Mouse (Mus musculus): ENCODE results near the gene Mcoln2. TPM values are rescaled to one million over a fixed set of nuclear protein-coding genes. Genes with fewer than 3 reads are reported as not detected.

Mcoln2 gene
- total and polyA plus RNA-seq, 3 experiments = 31.0 to 34.9 (median 32.0) TPM

DNA sequence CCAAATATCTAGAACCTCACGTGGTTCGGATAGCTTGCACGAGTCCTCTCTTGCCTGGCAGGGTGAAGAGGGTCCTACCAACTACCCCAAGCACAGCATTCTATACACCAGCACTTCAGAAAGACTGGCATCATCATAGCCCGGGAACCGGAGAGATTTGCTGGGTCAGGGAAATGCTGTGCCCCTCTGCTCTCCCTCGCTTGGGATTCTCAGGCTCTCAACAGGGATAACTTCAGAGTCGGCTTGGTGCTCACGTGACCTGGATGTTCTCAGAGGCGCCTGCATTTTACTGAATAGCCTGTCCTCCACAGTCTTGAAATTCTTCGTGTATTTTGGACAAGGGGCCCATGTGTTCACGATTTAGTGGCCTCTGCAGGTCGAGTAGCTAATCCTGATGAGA, 48.2 kb downstream of the Mcoln2 start:
- no peak overlapping the region for H3K27ac ChIP-seq (ENCODE audit: insufficient read depth, low read depth)
- H3K27me3 ChIP-seq (replicated peaks) = no peaks in the 10 kb centered on the region
- DNase-seq (ENCODE audit: extremely low read depth) = no peak
- dilution Hi-C loops (cut with MboI; ENCODE audit: extremely low pct_ligation_motif_present, extremely low pct_unique_long_range_greater_than_20kb, low sequenced_read_pairs) (loop anchor here (25.0 kb wide), 1 partner anchor 90 kb away; no protein-coding TSS in a partner anchor), in situ Hi-C loops (cut with MboI; ENCODE audit: low pct_ligation_motif_present, low pct_unique_long_range_greater_than_20kb, low sequenced_read_pairs) (loop anchor here (25.0 kb wide), 1 partner anchor 740 kb away; no protein-coding TSS in a partner anchor)
- no peak overlapping the region for H3K4me2 ChIP-seq (ENCODE audit: insufficient read depth, low read depth, poor library complexity, severe bottlenecking)
- TF ChIP-seq SIN3A (IDR thresholded peaks at IDR 0.05; ENCODE audit: low read length) (no peak), USF2 (conservative IDR thresholded peaks at IDR 0.05; ENCODE audit: low read depth, low read length) (no peak), MAX (IDR thresholded peaks at IDR 0.05; ENCODE audit: low read length) (no peak), ZKSCAN1 (IDR thresholded peaks at IDR 0.05; ENCODE audit: borderline replicate concordance, low read depth, low read length) (no peak), POLR2AphosphoS2 (IDR thresholded peaks at IDR 0.05; ENCODE audit: low read depth, low read length) (no peak), POLR2A (IDR thresholded peaks at IDR 0.05; ENCODE audit: low read depth, low read length) (no peak), MAZ (IDR thresholded peaks at IDR 0.05; ENCODE audit: low read depth, low read length) (no peak), ZC3H11A (IDR thresholded peaks at IDR 0.05; ENCODE audit: low read depth, low read length) (no peak), MAFK (IDR thresholded peaks at IDR 0.05; ENCODE audit: insufficient replicate concordance, low read length) (no peak), KAT2A (IDR thresholded peaks at IDR 0.05; ENCODE audit: insufficient replicate concordance, low read length) (no peak), ETS1 (conservative IDR thresholded peaks at IDR 0.05; ENCODE audit: low read depth, low read length) (no peak), RCOR1 (conservative IDR thresholded peaks at IDR 0.05; ENCODE audit: low read depth, low read length) (no peak), MXI1 (IDR thresholded peaks at IDR 0.05; ENCODE audit: low read depth, low read length) (no peak), ZMIZ1 (IDR thresholded peaks at IDR 0.05; ENCODE audit: low read depth, low read length) (no peak), ZNF384 (IDR thresholded peaks at IDR 0.05; ENCODE audit: low read depth, low read length) (no peak), PAX5 (IDR thresholded peaks at IDR 0.05; ENCODE audit: low read length) (no peak), SMC3 (IDR thresholded peaks at IDR 0.05; ENCODE audit: low read depth, low read length) (no peak)
- H3K79me2 ChIP-seq (replicated peaks; ENCODE audit: control insufficient read depth, extremely low read depth, insufficient read depth, poor library complexity, severe bottlenecking) = no peaks in the 10 kb centered on the region
- H3K9ac ChIP-seq (ENCODE audit: insufficient read depth, low read depth) = no peak overlapping the region
- no peak overlapping the region for H3K4me3 ChIP-seq (replicated peaks in 1 of 3; ENCODE audit: low read depth in 2 of 3, low read length in 2 of 3, poor library complexity in 1 of 3)
- H3K9me3 ChIP-seq (replicated peaks; ENCODE audit: low read length) = no peaks in the 10 kb centered on the region
- H3K4me1 ChIP-seq (ENCODE audit: control insufficient read depth in 1 of 2, insufficient read depth in 2 of 2) = 0 out of 4 replicates have a peak, but pooled peaks cover 0 to 2% of the 10 kb centered on the region in 2 experiments
- H3K36me3 ChIP-seq (replicated peaks in 1 of 2; ENCODE audit: control insufficient read depth in 1 of 2, insufficient read depth in 1 of 2, low read length in 1 of 2) = peaks cover 15 to 38% of the 10 kb centered on the region in 2 experiments

- no peak for TF ChIP-seq UBTF (IDR thresholded peaks at IDR 0.05; ENCODE audit: low read depth, low read length)
- no peak for TF ChIP-seq KAT2A (IDR thresholded peaks at IDR 0.05; ENCODE audit: insufficient replicate concordance, low read length)
- TF ChIP-seq TCF12 (IDR thresholded peaks at IDR 0.05; ENCODE audit: low read depth, low read length) = no peak
- no peak for TF ChIP-seq ZKSCAN1 (IDR thresholded peaks at IDR 0.05; ENCODE audit: borderline replicate concordance, low read depth, low read length)
- no peak for TF ChIP-seq ELF1 (IDR thresholded peaks at IDR 0.05; ENCODE audit: low read depth, low read length)
- no peak for TF ChIP-seq MAZ (IDR thresholded peaks at IDR 0.05; ENCODE audit: low read depth, low read length)
- no peak for TF ChIP-seq SMC3 (IDR thresholded peaks at IDR 0.05; ENCODE audit: low read depth, low read length)
- TF ChIP-seq USF1 (IDR thresholded peaks at IDR 0.05; ENCODE audit: low read depth, low read length) = no peak
- no peak for TF ChIP-seq CTCF (conservative IDR thresholded peaks at IDR 0.05 in 1 of 2, IDR thresholded peaks at IDR 0.05 in 1 of 2; ENCODE audit: low read depth in 2 of 2, low read length in 2 of 2)
- TF ChIP-seq POLR2AphosphoS2 (IDR thresholded peaks at IDR 0.05; ENCODE audit: low read depth, low read length) = no peak
- no peak for TF ChIP-seq NRF1 (IDR thresholded peaks at IDR 0.05; ENCODE audit: low read depth, low read length)
- TF ChIP-seq MAFK (IDR thresholded peaks at IDR 0.05; ENCODE audit: insufficient replicate concordance, low read length) = no peak
- no peak for TF ChIP-seq CHD1 (IDR thresholded peaks at IDR 0.05; ENCODE audit: low read depth, low read length)
- no peak for TF ChIP-seq RCOR1 (conservative IDR thresholded peaks at IDR 0.05; ENCODE audit: low read depth, low read length)
- no peak for TF ChIP-seq MEF2A (IDR thresholded peaks at IDR 0.05; ENCODE audit: borderline replicate concordance, low read depth, low read length)
- no peak for TF ChIP-seq SIN3A (IDR thresholded peaks at IDR 0.05; ENCODE audit: low read length)
- TF ChIP-seq PAX5 (IDR thresholded peaks at IDR 0.05; ENCODE audit: low read length) = no peak
- Histone ChIP-seq H3K36me3 (replicated peaks in 1 of 2; ENCODE audit: control insufficient read depth in 1 of 2, insufficient read depth in 1 of 2, low read length in 1 of 2) (peaks cover 5 to 27% of the 10 kb centered on the region in 2 experiments), H3K9me3 (replicated peaks; ENCODE audit: low read length) (no peaks in the 10 kb centered on the region), H3K4me1 (ENCODE audit: control insufficient read depth in 1 of 2, insufficient read depth in 2 of 2) (no peaks in the 10 kb centered on the region), H3K27ac (ENCODE audit: insufficient read depth, low read depth) (no peak overlapping the region), H3K4me3 (replicated peaks in 1 of 3; ENCODE audit: low read depth in 2 of 3, low read length in 2 of 3, poor library complexity in 1 of 3) (no peak overlapping the region), H3K9ac (ENCODE audit: insufficient read depth, low read depth) (no peak overlapping the region), H3K79me2 (replicated peaks; ENCODE audit: control insufficient read depth, extremely low read depth, insufficient read depth, poor library complexity, severe bottlenecking) (no peaks in the 10 kb centered on the region), H3K27me3 (replicated peaks) (no peaks in the 10 kb centered on the region), H3K4me2 (ENCODE audit: insufficient read depth, low read depth, poor library complexity, severe bottlenecking) (no peak overlapping the region)
- dilution Hi-C loops (cut with MboI; ENCODE audit: extremely low pct_ligation_motif_present, extremely low pct_unique_long_range_greater_than_20kb, low sequenced_read_pairs) (loop anchor here (25.0 kb wide), 1 partner anchor 88 kb away; no protein-coding TSS in a partner anchor), in situ Hi-C loops (cut with MboI; ENCODE audit: low pct_ligation_motif_present, low pct_unique_long_range_greater_than_20kb, low sequenced_read_pairs) (loop anchor here (25.0 kb wide), 1 partner anchor 738 kb away; no protein-coding TSS in a partner anchor)
- DNase-seq (ENCODE audit: extremely low read depth) = no peak
These were observed 49.3 kb downstream of the Mcoln2 start for GRCm38 (mm10) chr3:146198803-146199481.
